Mouse (Mus musculus) forebrain, embryonic 16.5 days (tissue): ENCODE results near the gene Dop1a. TPM values are rescaled to one million over a fixed set of nuclear protein-coding genes. Genes with fewer than 3 reads are reported as not detected.

ENCODE experiments used
- ATAC-seq: fragments of 200-750 bp; cut with Nextera tagmentation; 2 replicates; pipeline ENCODE4 v1.8.0; 2017; ENCODE audit warnings: mild to moderate bottlenecking, moderate library complexity
- H3K27ac ChIP-seq: fragments of 300-500 bp; sonication (generic); 2 replicates; pipeline ENCODE4 v1.5.1; 2014; ENCODE audit warnings: low read length, control low read depth
- H3K27me3 ChIP-seq: fragments of 300-500 bp; sonication (generic); replicated peaks from 2 replicates; pipeline ENCODE4 v1.6.1; 2014; ENCODE audit warnings: low read length; ENCODE audit not compliant: control insufficient read depth, insufficient read depth
- H3K36me3 ChIP-seq: fragments of 300-500 bp; sonication (generic); 2 replicates; pipeline ENCODE4 v1.6.1; 2014; ENCODE audit not compliant: control insufficient read depth, insufficient read depth
- H3K4me1 ChIP-seq: fragments of 300-500 bp; sonication (generic); replicated peaks from 2 replicates; pipeline ENCODE4 v1.6.1; 2014; ENCODE audit warnings: low read length; ENCODE audit not compliant: control insufficient read depth, insufficient read depth
- H3K4me2 ChIP-seq: fragments of 300-500 bp; sonication (generic); 2 replicates; pipeline ENCODE4 v1.6.1; 2014; ENCODE audit warnings: mild to moderate bottlenecking, low read length, control low read depth
- H3K4me3 ChIP-seq: fragments of 300-500 bp; sonication (generic); replicated peaks from 2 replicates; pipeline ENCODE4 v1.5.1; 2014; ENCODE audit warnings: mild to moderate bottlenecking, low read length, control low read depth
- H3K9ac ChIP-seq: fragments of 300-500 bp; sonication (generic); replicated peaks from 2 replicates; pipeline ENCODE4 v1.6.1; 2014; ENCODE audit warnings: low read depth, low read length, control low read depth
- H3K9me3 ChIP-seq: fragments of 300-500 bp; sonication (generic); 2 replicates; pipeline ENCODE4 v1.6.1; 2016; ENCODE audit warnings: low read length; ENCODE audit not compliant: control insufficient read depth
- WGBS: fragments of 180-500 bp; shearing (Covaris S2); extraction: QIAGEN DNeasy Blood & Tissue Kit; methylation state at CpG from one replicate; pipeline ENCODE4 v1.1.7; 2014; 5-methylcytosine and 5-hydroxymethylcytosine counted together
- polyA plus RNA-seq: library from polyadenylated mRNA; unstranded; fragments of >200 nt; fragmentation: Nextera tagmentation; extraction: Ambion mirVana; gene quantifications from 2 replicates; pipeline ENCODE4 v1.2.1, GENCODE M21; 2015

Gene Dop1a
- polyA plus RNA-seq, 1 experiment from 2014 or later, result 40.8 TPM

- Histone ChIP-seq H3K27ac (no peak overlapping the region), H3K9me3 (no peaks in the 10 kb centered on the region), H3K36me3 (no peaks in the 10 kb centered on the region), H3K4me1 (peaks cover 11% of the 10 kb centered on the region), H3K9ac (no peak overlapping the region), H3K4me3 (no peak overlapping the region), H3K27me3 (no peaks in the 10 kb centered on the region), H3K4me2 (no peak overlapping the region)
- 87% methylated on average over 7 of the region's 8 CpGs for WGBS
- no peak for ATAC-seq
Observed at GRCm38 (mm10) chr9:86447431-86447830, 19.5 kb upstream of the Dop1a start.

GRCm38 (mm10) chr9:86449581-86449980 lies 17.4 kb upstream of the Dop1a start:
- ATAC-seq, result peak; percentile 61
- Histone ChIP-seq H3K4me1 (peaks cover 11% of the 10 kb centered on the region), H3K4me2 (peak overlapping the region; percentile 41), H3K36me3 (no peaks in the 10 kb centered on the region), H3K27me3 (no peaks in the 10 kb centered on the region), H3K4me3 (no peak overlapping the region), H3K9me3 (no peaks in the 10 kb centered on the region), H3K9ac (no peak overlapping the region), H3K27ac (no peak overlapping the region)
- 5% methylated on average over 11 of the region's 11 CpGs for WGBS

- Histone ChIP-seq H3K9ac (no peak overlapping the region), H3K4me2 (peak overlapping the region; percentile 49), H3K4me3 (no peak overlapping the region), H3K36me3 (no peaks in the 10 kb centered on the region), H3K4me1 (peaks cover 11% of the 10 kb centered on the region), H3K27ac (no peak overlapping the region), H3K27me3 (no peaks in the 10 kb centered on the region), H3K9me3 (no peaks in the 10 kb centered on the region)
- 24% methylated on average over 6 of the region's 6 CpGs for WGBS
- ATAC-seq, result peak; percentile 61
Observed at GRCm38 (mm10) chr9:86451094-86451493, 15.9 kb upstream of the Dop1a start.

GRCm38 (mm10) chr9:86451617-86452016 lies 15.3 kb upstream of the Dop1a start:
- H3K27ac ChIP-seq, result no peak overlapping the region
- ATAC-seq, result peak; percentile 89
- no peaks in the 10 kb centered on the region for H3K27me3 ChIP-seq
- whole genome bisulfite sequencing, result under 1% methylated on average over 13 of the region's 13 CpGs
- no peaks in the 10 kb centered on the region for H3K36me3 ChIP-seq
- H3K9me3 ChIP-seq, result no peaks in the 10 kb centered on the region
- H3K4me1 ChIP-seq, result peaks cover 11% of the 10 kb centered on the region
- H3K4me2 ChIP-seq, result peak overlapping the region; percentile 49
- no peak overlapping the region for H3K9ac ChIP-seq
- H3K4me3 ChIP-seq, result no peak overlapping the region; the same call in 1 of the 2 replicates

- Histone ChIP-seq H3K27ac (no peak overlapping the region), H3K27me3 (no peaks in the 10 kb centered on the region), H3K9me3 (no peaks in the 10 kb centered on the region), H3K4me2 (no peak overlapping the region), H3K36me3 (no peaks in the 10 kb centered on the region), H3K4me3 (no peak overlapping the region), H3K4me1 (peaks cover 11% of the 10 kb centered on the region), H3K9ac (no peak overlapping the region)
- WGBS, result 77% methylated on average over 3 of the region's 3 CpGs
- no peak for ATAC-seq
Observed at GRCm38 (mm10) chr9:86453626-86454025, 13.3 kb upstream of the Dop1a start.

GRCm38 (mm10) chr9:86464151-86465105 lies 2.5 kb upstream of the Dop1a start, which contains the start of gene Ube2cbp:
Ube2cbp (minus strand) TSS chr9:86464950.
- 1% methylated on average over 70 of the region's 70 CpGs for WGBS
- H3K36me3 ChIP-seq, result no peaks in the 10 kb centered on the region
- no peaks in the 10 kb centered on the region for H3K27me3 ChIP-seq
- peak within 1 kb of the TSS; percentile 91 for H3K9ac ChIP-seq
- H3K4me3 ChIP-seq, result peak within 1 kb of the TSS; percentile 76
- no peaks in the 10 kb centered on the region for H3K9me3 ChIP-seq
- H3K4me1 ChIP-seq, result peaks cover 17% of the 10 kb centered on the region
- H3K4me2 ChIP-seq, result peak within 1 kb of the TSS; percentile 57
- H3K27ac ChIP-seq, result peak within 1 kb of the TSS; percentile 87
- ATAC-seq, result peak; percentile 80

GRCm38 (mm10) chr9:86475956-86476355 lies 9.0 kb downstream of the Dop1a start:
- Histone ChIP-seq H3K9me3 (no peaks in the 10 kb centered on the region), H3K27me3 (no peaks in the 10 kb centered on the region), H3K9ac (no peak overlapping the region), H3K4me1 (no peaks in the 10 kb centered on the region), H3K36me3 (no peaks in the 10 kb centered on the region), H3K27ac (no peak overlapping the region), H3K4me2 (no peak overlapping the region), H3K4me3 (no peak overlapping the region)
- no peak for ATAC-seq
- 88% methylated on average over 4 of the region's 4 CpGs for WGBS

GRCm38 (mm10) chr9:86476763-86477162 lies 9.8 kb downstream of the Dop1a start:
- Histone ChIP-seq H3K4me1 (no peaks in the 10 kb centered on the region), H3K36me3 (no peaks in the 10 kb centered on the region), H3K4me3 (no peak overlapping the region), H3K9me3 (no peaks in the 10 kb centered on the region), H3K27me3 (no peaks in the 10 kb centered on the region), H3K27ac (no peak overlapping the region), H3K4me2 (no peak overlapping the region), H3K9ac (no peak overlapping the region)
- WGBS, result 79% methylated on average over 5 of the region's 5 CpGs
- ATAC-seq, result no peak

- whole genome bisulfite sequencing, result 86% methylated on average over 5 of the region's 5 CpGs
- no peak for ATAC-seq
- H3K9me3 ChIP-seq, result no peaks in the 10 kb centered on the region
Observed at GRCm38 (mm10) chr9:86478414-86479093, 11.6 kb downstream of the Dop1a start.

More at GRCm38 (mm10) chr9:86478414-86479093, 11.6 kb downstream of the Dop1a start:
- no peak overlapping the region for H3K27ac ChIP-seq
- H3K9ac ChIP-seq, result no peak overlapping the region
- no peaks in the 10 kb centered on the region for H3K27me3 ChIP-seq
- no peaks in the 10 kb centered on the region for H3K36me3 ChIP-seq
- H3K4me3 ChIP-seq, result no peak overlapping the region
- H3K4me2 ChIP-seq, result no peak overlapping the region
- no peaks in the 10 kb centered on the region for H3K4me1 ChIP-seq
